In genomic region chr14:61699638-61700037, GRCm38 (mm10) we compare ENCODE assay signal across 19 mouse cellular contexts.
"Had no signal": no experiment of that assay in that cellular context is flagged by ENCODE, and none has a peak within 500 bp of the region (broad histone marks: within the 10 kb centered on the region; RNA-seq: fewer than 3 reads in every experiment).

No protein-coding gene starts in this region.

- H3K4me2 ChIP-seq: lung, embryonic 14.5 days; midbrain, embryonic 12.5 days; neural tube, embryonic 13.5 days; neural tube, embryonic 15.5 days had no signal

- H3K4me3 ChIP-seq: midbrain, embryonic 10.5 days; midbrain, embryonic 12.5 days; myocyte; neural tube, embryonic 13.5 days; neural tube, embryonic 15.5 days had no signal

- H3K27me3 ChIP-seq: neural tube, embryonic 15.5 days had no signal

- H3K4me1 ChIP-seq: neural tube, embryonic 13.5 days had no signal

- H3K27ac ChIP-seq: midbrain, embryonic 10.5 days; midbrain, embryonic 12.5 days; neural tube, embryonic 13.5 days; neural tube, embryonic 15.5 days had no signal

- ATAC-seq: midbrain, embryonic 16.5 days had no signal

- H3K9me3 ChIP-seq: midbrain, embryonic 10.5 days; midbrain, embryonic 12.5 days; neural tube, embryonic 13.5 days; neural tube, embryonic 15.5 days had no signal

- H3K9ac ChIP-seq: lung, embryonic 14.5 days; midbrain, embryonic 12.5 days; neural tube, embryonic 13.5 days; neural tube, embryonic 15.5 days had no signal

- DNase-seq: lung, adult 18-20 months; lung, embryonic 14.5 days; lung, postnatal 10 days; lung, postnatal 4 days; midbrain, embryonic 14.5 days; retina, postnatal 1 day; right cerebral cortex, adult 18-20 months; right cerebral cortex, postnatal 25 days; right cerebral cortex, postnatal 4 days; spleen, adult 18-20 months; thymus, adult 18-20 months; thymus, postnatal 14 days; thymus, postnatal 36 days had no signal

- H3K36me3 ChIP-seq: midbrain, embryonic 10.5 days; midbrain, embryonic 12.5 days; neural tube, embryonic 13.5 days; neural tube, embryonic 15.5 days had no signal
